Mouse (Mus musculus) inflammation-experienced regulatory T-cells, adult 6 months (primary cell): ENCODE results near the gene Gm21616. TPM values are rescaled to one million over a fixed set of nuclear protein-coding genes. Genes with fewer than 3 reads are reported as not detected.
"Not testable (repeated sequence)": the region's sequence is repeated elsewhere in the genome, so short reads cannot be mapped to it uniquely, and the experiment has no call there.

Source experiments
- ATAC-seq: one replicate; pipeline ENCODE4 v1.8.0; 2017
- polyA plus RNA-seq, 3 experiments: library from polyadenylated mRNA; unstranded; fragments of 100-300 nt; shearing (Covaris generic); gene quantifications; one replicate each; pipeline ENCODE4 v1.2.1; 2017

Gene Gm21616
- not detected for polyA plus RNA-seq

GRCm38 (mm10) chrX:125435242-125435641 is at the start of gene Gm21616:
Gene Gm21616 (plus strand): TSS chrX:125435542.
- not testable (repeated sequence) for ATAC-seq
